In the genomic region with DNA sequence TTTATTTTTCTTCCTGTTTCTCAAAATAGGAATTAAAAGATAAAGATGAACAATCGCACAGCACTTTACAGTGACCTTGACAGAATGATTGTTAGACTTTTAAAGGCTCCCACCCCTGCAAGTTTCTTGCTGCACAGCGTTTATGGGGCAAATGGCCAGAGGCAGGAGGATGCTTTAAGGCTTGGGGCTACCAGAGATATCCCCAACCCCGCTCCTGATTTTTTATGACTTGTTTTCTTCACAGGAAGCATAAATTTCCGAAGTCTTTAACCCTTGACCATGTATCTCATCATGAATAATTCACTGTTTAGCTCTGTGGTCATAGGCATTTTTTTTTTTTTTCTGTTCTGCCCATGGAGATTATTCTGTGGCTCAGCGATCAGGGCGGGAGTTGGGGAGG, we compare ENCODE assay signal across 13 mouse cellular contexts.
"Had no signal": no experiment of that assay in that cellular context is flagged by ENCODE, and none has a peak within 500 bp of the region (broad histone marks: within the 10 kb centered on the region; RNA-seq: fewer than 3 reads in every experiment).

No protein-coding gene starts in this region.

- H3K4me3 ChIP-seq: layer of hippocampus, adult 2 months; limb, embryonic 13.5 days; midbrain, embryonic 15.5 days; neural tube, embryonic 12.5 days had no signal

- DNase-seq: lung, embryonic 14.5 days; lung, postnatal 10 days; lung, postnatal 4 days; spleen, adult 18-20 months; thymus, adult 2 months; thymus, postnatal 25 days had no signal

- H3K27ac ChIP-seq: hindbrain, postnatal 0 days; layer of hippocampus, adult 2 months; limb, embryonic 13.5 days; liver, embryonic 14.5 days; midbrain, embryonic 15.5 days; neural tube, embryonic 12.5 days had no signal

- H3K9ac ChIP-seq: limb, embryonic 13.5 days; liver, embryonic 14.5 days; lung, embryonic 14.5 days; midbrain, embryonic 15.5 days; neural tube, embryonic 12.5 days had no signal

- H3K4me1 ChIP-seq: limb, embryonic 13.5 days; neural tube, embryonic 12.5 days had no signal

- H3K27me3 ChIP-seq: limb, embryonic 13.5 days; midbrain, embryonic 15.5 days; neural tube, embryonic 12.5 days had no signal

- H3K36me3 ChIP-seq: limb, embryonic 13.5 days; midbrain, embryonic 15.5 days; neural tube, embryonic 12.5 days had no signal

- ATAC-seq: hindbrain, postnatal 0 days; midbrain, embryonic 15.5 days had no signal

- H3K4me2 ChIP-seq: limb, embryonic 13.5 days; lung, embryonic 14.5 days; midbrain, embryonic 11.5 days; midbrain, embryonic 15.5 days; neural tube, embryonic 12.5 days had no signal

- H3K9me3 ChIP-seq: limb, embryonic 13.5 days; midbrain, embryonic 15.5 days; neural tube, embryonic 12.5 days had no signal
